Mouse (Mus musculus) lung, embryonic 15.5 days (tissue): Measurements from ENCODE around the gene Actc1. TPM values are rescaled to one million over a fixed set of nuclear protein-coding genes. Genes with fewer than 3 reads are reported as not detected.

Source experiments
- ATAC-seq: fragments of 200-750 bp; cut with Nextera tagmentation; 2 replicates; pipeline ENCODE4 v1.8.0; 2017; ENCODE audit warnings: moderate number of reproducible peaks, borderline replicate concordance; ENCODE audit not compliant: low FRiP score, low TSS enrichment; ENCODE audit errors: extremely low read depth
- H3K27ac ChIP-seq: fragments of 300-500 bp; sonication (generic); 2 replicates; pipeline ENCODE4 v1.5.1; 2015; ENCODE audit warnings: moderate library complexity, mild to moderate bottlenecking, inconsistent platforms
- H3K27me3 ChIP-seq: fragments of 300-500 bp; sonication (generic); 2 replicates; pipeline ENCODE4 v1.6.1; 2015; ENCODE audit warnings: inconsistent platforms
- H3K36me3 ChIP-seq: fragments of 300-500 bp; sonication (generic); 2 replicates; pipeline ENCODE4 v1.6.1; 2015; ENCODE audit warnings: inconsistent platforms
- H3K4me1 ChIP-seq: fragments of 300-500 bp; sonication (generic); 2 replicates; pipeline ENCODE4 v1.6.1; 2015; ENCODE audit warnings: inconsistent platforms
- H3K4me2 ChIP-seq: fragments of 300-500 bp; sonication (generic); 2 replicates; pipeline ENCODE4 v1.6.1; 2015; ENCODE audit warnings: inconsistent platforms, mild to moderate bottlenecking, moderate library complexity
- H3K4me3 ChIP-seq: fragments of 300-500 bp; sonication (generic); 2 replicates; pipeline ENCODE4 v1.5.1; 2015; ENCODE audit warnings: mild to moderate bottlenecking, inconsistent platforms
- H3K9ac ChIP-seq: fragments of 300-500 bp; sonication (generic); 2 replicates; pipeline ENCODE4 v1.6.1; 2015; ENCODE audit warnings: inconsistent platforms
- H3K9me3 ChIP-seq: fragments of 300-500 bp; sonication (generic); 2 replicates; pipeline ENCODE4 v1.6.1; 2016; ENCODE audit warnings: inconsistent platforms
- WGBS: fragments of 180-500 bp; shearing (Covaris S2); methylation state at CpG from one replicate; pipeline ENCODE4 v1.1.7; 2015; 5-methylcytosine and 5-hydroxymethylcytosine counted together
- polyA plus RNA-seq: library from polyadenylated mRNA; unstranded; fragments of >200 nt; fragmentation: Nextera tagmentation; extraction: Ambion mirVana; gene quantifications from 2 replicates; pipeline ENCODE4 v1.2.1, GENCODE M21; 2015

Gene Actc1
- polyA plus RNA-seq, 1 experiment from 2014 or later = 508 TPM

- H3K9me3 ChIP-seq = no peaks in the 10 kb centered on the region
- no peaks in the 10 kb centered on the region for H3K4me1 ChIP-seq
- H3K27ac ChIP-seq = no peak overlapping the region
- no peak overlapping the region for H3K9ac ChIP-seq
- ATAC-seq = no peak
- H3K27me3 ChIP-seq = no peaks in the 10 kb centered on the region
- WGBS = 78% methylated on average over 5 of the region's 5 CpGs
- no peaks in the 10 kb centered on the region for H3K36me3 ChIP-seq
- H3K4me2 ChIP-seq = no peak overlapping the region
- no peak overlapping the region for H3K4me3 ChIP-seq
These were observed 5.3 kb downstream of the Actc1 start for GRCm38 (mm10) chr2:114047960-114048611.

DNA sequence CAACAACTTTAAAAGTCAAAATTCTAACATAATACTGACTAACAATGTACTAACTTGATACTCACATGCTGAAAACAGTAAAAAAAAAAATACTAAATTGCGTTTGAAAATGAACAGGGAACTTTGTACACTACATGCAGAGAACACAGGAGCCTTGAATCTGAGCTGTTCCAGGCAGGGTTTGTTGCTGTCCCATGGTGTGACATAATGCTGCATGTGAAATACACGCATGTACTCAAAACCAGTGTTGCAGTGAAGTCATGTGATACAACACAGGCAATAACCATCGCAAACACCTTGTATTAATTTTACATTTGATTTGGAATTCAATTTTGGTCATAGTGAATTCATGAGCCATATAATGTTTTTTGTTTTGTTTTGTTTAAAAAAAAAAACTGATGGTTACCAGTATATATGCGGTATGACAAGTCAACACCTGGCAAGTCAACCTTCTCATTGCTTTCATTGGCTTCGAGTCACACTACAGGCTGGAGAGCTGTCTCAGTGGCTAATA, 7.1 kb downstream of the Actc1 start:
- ATAC-seq = no peak
- no peaks in the 10 kb centered on the region for H3K9me3 ChIP-seq
- H3K4me3 ChIP-seq = no peak overlapping the region
- no peak overlapping the region for H3K4me2 ChIP-seq
- H3K36me3 ChIP-seq = no peaks in the 10 kb centered on the region
- H3K4me1 ChIP-seq = no peaks in the 10 kb centered on the region
- WGBS = 86% methylated on average over 5 of the region's 5 CpGs
- H3K9ac ChIP-seq = no peak overlapping the region
- no peaks in the 10 kb centered on the region for H3K27me3 ChIP-seq
- no peak overlapping the region for H3K27ac ChIP-seq

DNA sequence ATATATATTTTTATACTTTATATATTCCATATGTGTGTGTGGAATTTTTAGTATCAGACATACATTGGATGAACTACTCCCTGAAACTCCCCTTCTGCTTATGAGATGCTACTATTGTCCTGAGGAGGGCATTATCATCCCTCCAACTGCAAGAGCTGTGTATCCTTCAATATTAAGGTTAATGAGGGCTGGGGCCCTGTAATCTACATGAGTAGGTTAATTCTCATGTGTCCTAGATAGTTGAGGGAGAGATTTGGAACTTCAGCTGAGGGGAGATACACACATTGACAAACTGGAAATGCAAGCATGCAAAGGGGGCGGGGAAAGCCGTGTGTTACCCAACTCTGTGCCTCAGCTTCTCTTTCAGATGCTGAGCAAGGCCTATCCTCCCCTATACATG, 15.4 kb downstream of the Actc1 start:
- WGBS = 63% methylated on average over 2 of the region's 2 CpGs

GRCm38 (mm10) chr2:114032259-114032658, 21.1 kb downstream of the Actc1 start:
- Histone ChIP-seq H3K9ac (no peak overlapping the region), H3K9me3 (no peaks in the 10 kb centered on the region), H3K4me2 (no peak overlapping the region), H3K27me3 (no peaks in the 10 kb centered on the region), H3K27ac (no peak overlapping the region), H3K4me1 (no peaks in the 10 kb centered on the region), H3K36me3 (no peaks in the 10 kb centered on the region), H3K4me3 (no peak overlapping the region)
- WGBS = 25% methylated on average over 2 of the region's 2 CpGs
- ATAC-seq = no peak

More for the DNA sequence above, 15.4 kb downstream of the Actc1 start:
- no peak overlapping the region for H3K9ac ChIP-seq
- H3K4me3 ChIP-seq = no peak overlapping the region
- no peaks in the 10 kb centered on the region for H3K27me3 ChIP-seq
- no peak overlapping the region for H3K27ac ChIP-seq
- H3K36me3 ChIP-seq = no peaks in the 10 kb centered on the region
- H3K9me3 ChIP-seq = no peaks in the 10 kb centered on the region
- H3K4me2 ChIP-seq = no peak overlapping the region
- ATAC-seq = no peak
- H3K4me1 ChIP-seq = no peaks in the 10 kb centered on the region

- no peak for ATAC-seq
These were observed 30.0 kb downstream of the Actc1 start for GRCm38 (mm10) chr2:114023383-114023782.

GRCm38 (mm10) chr2:114020210-114020563, 33.2 kb downstream of the Actc1 start:
- no peak overlapping the region for H3K4me3 ChIP-seq
- H3K4me2 ChIP-seq = no peak overlapping the region
- no peak overlapping the region for H3K27ac ChIP-seq
- ATAC-seq = no peak
- no peaks in the 10 kb centered on the region for H3K9me3 ChIP-seq
- H3K4me1 ChIP-seq = no peaks in the 10 kb centered on the region
- H3K27me3 ChIP-seq = peaks cover 11% of the 10 kb centered on the region; the same call in 1 of the 2 replicates
- no peak overlapping the region for H3K9ac ChIP-seq
- H3K36me3 ChIP-seq = no peaks in the 10 kb centered on the region

More at GRCm38 (mm10) chr2:114023383-114023782, 30.0 kb downstream of the Actc1 start:
- WGBS = 68% methylated on average over 6 of the region's 6 CpGs
- Histone ChIP-seq H3K4me1 (no peaks in the 10 kb centered on the region), H3K4me2 (no peak overlapping the region), H3K9ac (no peak overlapping the region), H3K27ac (no peak overlapping the region), H3K36me3 (no peaks in the 10 kb centered on the region), H3K27me3 (0 out of 2 replicates have a peak, but pooled peaks cover 2% of the 10 kb centered on the region), H3K4me3 (no peak overlapping the region), H3K9me3 (no peaks in the 10 kb centered on the region)

GRCm38 (mm10) chr2:114019474-114020209, 33.7 kb downstream of the Actc1 start:
- no peaks in the 10 kb centered on the region for H3K9me3 ChIP-seq
- H3K4me2 ChIP-seq = no peak overlapping the region
- no peaks in the 10 kb centered on the region for H3K4me1 ChIP-seq
- H3K27ac ChIP-seq = no peak overlapping the region
- H3K27me3 ChIP-seq = peaks cover 17% of the 10 kb centered on the region
- H3K36me3 ChIP-seq = no peaks in the 10 kb centered on the region
- no peak overlapping the region for H3K9ac ChIP-seq
- H3K4me3 ChIP-seq = no peak overlapping the region
- ATAC-seq = no peak
- WGBS = 84% methylated on average over 11 of the region's 11 CpGs

GRCm38 (mm10) chr2:114018136-114018535, 35.2 kb downstream of the Actc1 start:
- Histone ChIP-seq H3K4me3 (no peak overlapping the region), H3K4me1 (peaks cover 8% of the 10 kb centered on the region), H3K4me2 (no peak overlapping the region), H3K36me3 (no peaks in the 10 kb centered on the region), H3K27me3 (peaks cover 32% of the 10 kb centered on the region), H3K9me3 (no peaks in the 10 kb centered on the region), H3K27ac (no peak overlapping the region), H3K9ac (no peak overlapping the region)
- WGBS = 18% methylated on average over 10 of the region's 10 CpGs
- ATAC-seq = no peak

DNA sequence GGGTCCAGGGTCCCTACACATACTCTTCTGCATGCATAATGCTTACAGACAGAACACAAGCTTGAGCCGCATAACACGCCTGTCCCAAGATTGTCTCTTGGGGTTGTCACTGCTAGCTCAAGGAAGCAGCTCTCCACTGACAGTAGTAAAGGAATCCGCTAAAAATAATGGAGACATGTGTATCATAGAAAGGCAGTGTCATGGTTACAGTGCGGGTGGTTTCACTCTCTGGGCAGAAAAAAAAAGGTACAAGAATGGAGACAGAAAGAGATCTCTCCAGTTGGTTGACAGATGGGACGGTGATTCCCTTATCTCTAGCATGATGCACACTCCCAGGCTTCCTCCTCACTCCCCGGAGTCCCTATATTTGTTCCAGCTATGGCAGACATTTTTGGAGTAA, 38.5 kb downstream of the Actc1 start:
- no peak for ATAC-seq
- H3K36me3 ChIP-seq = no peaks in the 10 kb centered on the region
- H3K27me3 ChIP-seq = peaks cover 47% of the 10 kb centered on the region
- H3K4me3 ChIP-seq = no peak overlapping the region
- H3K4me2 ChIP-seq = no peak overlapping the region
- H3K27ac ChIP-seq = no peak overlapping the region
- H3K9me3 ChIP-seq = no peaks in the 10 kb centered on the region
- 67% methylated on average over 6 of the region's 6 CpGs for WGBS
- H3K4me1 ChIP-seq = peaks cover 9% of the 10 kb centered on the region
- no peak overlapping the region for H3K9ac ChIP-seq

DNA sequence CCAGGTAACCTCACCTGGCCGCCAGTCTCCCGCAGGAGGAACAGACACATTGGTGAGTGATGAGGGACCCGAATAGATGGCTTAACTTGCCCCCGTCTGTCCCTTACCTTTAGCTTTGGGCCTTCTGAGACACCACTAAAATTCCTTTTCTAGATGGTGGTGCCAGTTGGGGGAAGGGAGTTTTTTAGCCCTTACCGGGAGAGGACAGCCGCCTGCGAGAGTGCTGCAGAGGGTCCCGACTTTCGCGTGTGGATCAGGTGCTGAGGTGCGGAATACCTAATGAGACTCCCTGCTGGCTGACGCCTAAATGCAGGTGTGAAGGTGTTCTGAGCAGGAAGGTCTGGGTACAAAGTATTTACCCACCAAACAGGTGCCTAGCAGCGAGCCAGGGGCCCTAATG, 39.5 kb downstream of the Actc1 start:
- no peak for ATAC-seq
- Histone ChIP-seq H3K27ac (no peak overlapping the region), H3K9ac (no peak overlapping the region), H3K4me2 (peak overlapping the region; percentile 58), H3K36me3 (no peaks in the 10 kb centered on the region), H3K4me3 (peak overlapping the region; percentile 31), H3K4me1 (peaks cover 9% of the 10 kb centered on the region), H3K9me3 (no peaks in the 10 kb centered on the region), H3K27me3 (peaks cover 47% of the 10 kb centered on the region)
- WGBS = 2% methylated on average over 13 of the region's 13 CpGs

DNA sequence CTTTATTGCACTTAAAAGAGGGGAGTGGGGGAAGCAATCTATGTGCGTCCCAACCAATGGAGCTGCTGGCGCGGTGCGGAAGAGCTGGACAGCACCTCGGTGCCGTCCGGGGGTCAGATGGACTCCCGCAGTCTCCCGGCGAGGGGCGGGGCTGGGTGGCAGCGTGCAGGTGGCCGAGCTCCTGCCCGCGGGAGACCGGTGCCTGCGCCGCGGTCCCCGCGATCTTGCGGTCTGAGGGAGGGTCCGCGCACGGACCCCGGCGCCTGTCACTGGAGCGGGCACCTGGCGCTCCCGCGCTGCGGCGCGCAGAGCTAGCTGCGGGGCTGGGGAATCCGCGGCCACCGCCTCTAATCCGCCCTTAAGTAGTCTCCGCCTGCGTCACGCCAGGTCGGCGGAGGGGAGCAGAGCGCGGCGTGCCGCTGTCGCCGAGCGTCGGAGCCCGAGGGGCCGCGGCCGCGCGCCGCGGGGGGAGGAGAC, 40.0 kb downstream of the Actc1 start, which contains the start of gene Gjd2:
Gene Gjd2, minus strand, starts transcription at position 325 of the 477 bp plus-strand sequence.
- 1% methylated on average over 59 of the region's 60 CpGs for WGBS
- H3K4me3 ChIP-seq = peak within 1 kb of the TSS; percentile 31
- ATAC-seq = peak; percentile 46; the same call in 1 of the 2 replicates
- peak within 1 kb of the TSS; percentile 58 for H3K4me2 ChIP-seq
- no peak within 1 kb of the TSS for H3K27ac ChIP-seq
- H3K27me3 ChIP-seq = peaks cover 45% of the 10 kb centered on the region
- H3K9me3 ChIP-seq = no peaks in the 10 kb centered on the region
- H3K9ac ChIP-seq = no peak within 1 kb of the TSS
- H3K4me1 ChIP-seq = peaks cover 9% of the 10 kb centered on the region
- no peaks in the 10 kb centered on the region for H3K36me3 ChIP-seq

DNA sequence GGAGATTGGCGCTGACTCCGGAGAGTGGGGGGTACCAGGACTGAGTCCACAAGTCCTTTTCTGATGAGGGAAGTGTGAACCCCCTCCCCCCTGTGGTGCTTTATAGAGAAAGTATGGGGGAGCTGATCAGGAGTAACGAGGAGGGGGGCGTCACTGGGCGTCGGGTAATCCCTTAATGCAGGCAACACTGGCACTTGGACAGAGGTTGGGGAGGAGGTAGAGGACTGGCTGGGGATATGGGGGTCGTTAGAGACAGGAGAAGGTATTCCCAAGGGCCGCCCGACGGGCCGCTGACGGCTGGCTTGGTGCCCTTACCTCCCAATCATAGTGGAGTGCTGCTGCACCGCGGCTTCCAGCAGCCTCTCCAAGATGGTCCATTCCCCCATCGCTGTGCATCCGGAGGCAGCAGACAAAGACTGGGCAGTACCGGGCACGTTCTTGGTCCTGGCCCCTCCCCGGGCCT, 40.6 kb downstream of the Actc1 start:
- Histone ChIP-seq H3K4me3 (no peak overlapping the region; the same call in 1 of the 2 replicates), H3K36me3 (no peaks in the 10 kb centered on the region), H3K9me3 (no peaks in the 10 kb centered on the region), H3K4me2 (peak overlapping the region; percentile 58; the same call in 1 of the 2 replicates), H3K9ac (no peak overlapping the region), H3K27ac (no peak overlapping the region), H3K27me3 (peaks cover 40% of the 10 kb centered on the region), H3K4me1 (peaks cover 9% of the 10 kb centered on the region)
- 5% methylated on average over 19 of the region's 19 CpGs for WGBS
- ATAC-seq = no peak
